Mouse (Mus musculus) layer of hippocampus, postnatal 25 days (tissue): ENCODE measurements around the gene Ctla4. TPM values are rescaled to one million over a fixed set of nuclear protein-coding genes. Genes with fewer than 3 reads are reported as not detected.

Experiments used
- DNase-seq, 2 experiments: peaks; one replicate each; pipeline ENCODE4 v3.0.0; 2022; ENCODE audit warnings: mixed read lengths in 2 of 2, low spot score in 1 of 2; ENCODE audit errors: extremely low spot score in 1 of 2
- total RNA-seq, 2 experiments: library from RNA; stranded (reverse); gene quantifications; 2 replicates each; pipeline ENCODE4 v1.2.3; 2021

Gene Ctla4
- total RNA-seq, 2 experiments from 2014 or later, result not detected

- DNase-seq, result no peak
Observed at GRCm38 (mm10) chr1:60958287-60958686, 71.5 kb downstream of the Ctla4 start.

- no peak for DNase-seq
Observed at GRCm38 (mm10) chr1:60959246-60959645, 72.4 kb downstream of the Ctla4 start.

- DNase-seq, result no peak
Observed at GRCm38 (mm10) chr1:60960451-60960850, 73.7 kb downstream of the Ctla4 start.

- DNase-seq, result peak in 1 of 2 experiments; percentile 77
Observed at GRCm38 (mm10) chr1:60961080-60961479, 74.3 kb downstream of the Ctla4 start.

- DNase-seq, result no peak
Observed at GRCm38 (mm10) chr1:60962095-60962494, 75.3 kb downstream of the Ctla4 start.

Other genes starting within 250 kb of the Ctla4 start
- under 1 TPM; 0.05 to 0.16 TPM for gene Cd28, start 170.2 kb upstream of the Ctla4 start, total RNA-seq
- not detected for gene Icos, start 90.9 kb downstream of the Ctla4 start, total RNA-seq